Mouse (Mus musculus) layer of hippocampus, postnatal 25 days (tissue): ENCODE measurements around the gene Cypt2. TPM values are rescaled to one million over a fixed set of nuclear protein-coding genes. Genes with fewer than 3 reads are reported as not detected.
"Not testable (repeated sequence)": the region's sequence is repeated elsewhere in the genome, so short reads cannot be mapped to it uniquely, and the experiment has no call there.

Source experiments
- DNase-seq, 2 experiments: peaks; one replicate each; pipeline ENCODE4 v3.0.0; 2022; ENCODE audit warnings: mixed read lengths in 2 of 2, low spot score in 1 of 2; ENCODE audit errors: extremely low spot score in 1 of 2
- total RNA-seq, 2 experiments: library from RNA; stranded (reverse); gene quantifications; 2 replicates each; pipeline ENCODE4 v1.2.3; 2021

Gene Cypt2
- total RNA-seq = not detected

GRCm38 (mm10) chrX:105499472-105499871 is at the start of gene Cypt2:
TSS of gene Cypt2 (plus strand) at chrX:105499772.
- not testable (repeated sequence) for DNase-seq

DNA sequence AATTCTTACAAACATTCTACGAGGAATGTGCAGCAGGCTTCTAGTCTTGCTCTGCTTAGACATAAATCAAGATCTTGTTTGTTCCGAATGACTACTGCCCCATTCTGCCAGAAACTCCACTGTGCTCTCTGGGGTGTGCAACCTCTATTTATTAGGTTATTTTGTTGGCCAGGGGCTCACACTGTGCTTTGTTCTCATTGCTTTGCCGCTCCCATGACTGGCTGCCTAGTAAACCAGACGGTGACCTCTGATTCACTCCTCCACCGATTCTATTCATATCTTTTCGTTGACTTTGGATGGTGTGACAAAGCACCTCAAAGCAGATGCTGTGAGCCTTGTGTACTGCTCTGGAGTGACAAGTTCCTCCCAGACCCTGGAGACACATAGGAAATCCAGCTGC is 46.7 kb downstream of the Cypt2 start:
- no peak for DNase-seq
